Mouse (Mus musculus) embryonic facial prominence, embryonic 13.5 days (tissue): ENCODE results near the gene Dlg3. TPM values are rescaled to one million over a fixed set of nuclear protein-coding genes. Genes with fewer than 3 reads are reported as not detected.

Experiments
- ATAC-seq: fragments of 200-750 bp; cut with Nextera tagmentation; 2 replicates; pipeline ENCODE4 v1.8.0; 2017; ENCODE audit warnings: low read depth; ENCODE audit not compliant: insufficient number of reproducible peaks, insufficient read depth, low FRiP score, low TSS enrichment
- H3K27ac ChIP-seq: fragments of 300-500 bp; sonication (generic); 2 replicates; pipeline ENCODE4 v1.5.1; 2015; ENCODE audit warnings: moderate library complexity, mild to moderate bottlenecking, inconsistent platforms
- H3K27me3 ChIP-seq: fragments of 300-500 bp; sonication (generic); 2 replicates; pipeline ENCODE4 v1.6.1; 2015; ENCODE audit warnings: mild to moderate bottlenecking, inconsistent platforms
- H3K36me3 ChIP-seq: fragments of 300-500 bp; sonication (generic); 2 replicates; pipeline ENCODE4 v1.6.1; 2015; ENCODE audit warnings: mild to moderate bottlenecking, inconsistent platforms
- H3K4me1 ChIP-seq: fragments of 300-500 bp; sonication (generic); 2 replicates; pipeline ENCODE4 v1.6.1; 2015; ENCODE audit warnings: inconsistent platforms
- H3K4me2 ChIP-seq: fragments of 300-500 bp; sonication (generic); 2 replicates; pipeline ENCODE4 v1.6.1; 2015; ENCODE audit warnings: moderate library complexity, mild to moderate bottlenecking, inconsistent platforms
- H3K4me3 ChIP-seq: fragments of 300-500 bp; sonication (generic); 2 replicates; pipeline ENCODE4 v1.5.1; 2015; ENCODE audit warnings: mild to moderate bottlenecking, inconsistent platforms
- H3K9ac ChIP-seq: fragments of 300-500 bp; sonication (generic); 2 replicates; pipeline ENCODE4 v1.6.1; 2015; ENCODE audit warnings: mild to moderate bottlenecking, inconsistent platforms
- H3K9me3 ChIP-seq: fragments of 300-500 bp; sonication (generic); 2 replicates; pipeline ENCODE4 v1.6.1; 2016; ENCODE audit warnings: inconsistent platforms
- WGBS: fragments of 180-500 bp; shearing (Covaris S2); methylation state at CpG from one replicate; pipeline ENCODE4 v1.1.7; 2015; ENCODE audit warnings: mixed read lengths; 5-methylcytosine and 5-hydroxymethylcytosine counted together
- polyA plus RNA-seq: library from polyadenylated mRNA; unstranded; fragments of >200 nt; fragmentation: Nextera tagmentation; extraction: Ambion mirVana; gene quantifications from 2 replicates; pipeline ENCODE4 v1.2.1, GENCODE M21; 2015

Dlg3 gene
- polyA plus RNA-seq, 1 experiment from 2014 or later: 9.4 TPM

DNA sequence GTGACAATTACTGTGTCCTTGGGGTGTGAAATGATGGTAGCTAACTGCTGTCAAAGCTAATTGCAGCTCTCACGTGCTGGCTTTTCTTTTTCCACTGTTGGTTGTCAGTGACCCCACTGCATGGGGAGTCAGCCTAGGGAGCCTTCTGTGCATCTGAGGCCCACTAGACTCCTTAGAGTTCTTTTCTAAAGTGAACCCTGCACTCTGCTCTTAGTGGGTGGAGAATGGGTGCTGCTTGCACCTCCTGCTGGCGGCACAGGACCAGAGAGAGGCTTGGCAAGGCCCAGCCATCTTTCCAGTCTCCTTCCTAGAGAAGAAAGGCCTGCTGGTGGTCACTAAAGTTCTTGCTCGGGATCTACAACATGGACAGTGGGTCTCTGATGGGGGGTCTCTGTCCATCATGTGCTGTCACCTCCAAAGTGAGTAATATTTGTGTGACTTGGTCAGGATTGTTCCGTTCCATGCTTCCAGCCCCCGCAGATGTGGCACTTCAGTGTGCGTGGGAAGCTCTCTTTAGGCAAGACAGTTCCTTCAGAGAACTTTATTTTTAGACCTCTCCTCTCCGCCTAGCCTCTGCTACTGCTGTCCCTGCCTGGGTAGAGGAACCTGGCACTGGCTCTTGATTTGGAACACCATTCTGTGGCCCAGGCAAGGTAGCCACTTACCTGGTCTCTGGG, 30.5 kb downstream of the Dlg3 start:
- WGBS: 76% methylated on average over 7 of the region's 7 CpGs
- H3K36me3 ChIP-seq: 0 out of 2 replicates have a peak, but pooled peaks cover 4% of the 10 kb centered on the region
- no peak overlapping the region for H3K4me3 ChIP-seq
- H3K9ac ChIP-seq: no peak overlapping the region
- H3K4me1 ChIP-seq: 0 out of 2 replicates have a peak, but pooled peaks cover 3% of the 10 kb centered on the region
- no peaks in the 10 kb centered on the region for H3K9me3 ChIP-seq
- H3K27ac ChIP-seq: no peak overlapping the region
- no peak for ATAC-seq
- peaks cover 28% of the 10 kb centered on the region for H3K27me3 ChIP-seq
- H3K4me2 ChIP-seq: no peak overlapping the region

DNA sequence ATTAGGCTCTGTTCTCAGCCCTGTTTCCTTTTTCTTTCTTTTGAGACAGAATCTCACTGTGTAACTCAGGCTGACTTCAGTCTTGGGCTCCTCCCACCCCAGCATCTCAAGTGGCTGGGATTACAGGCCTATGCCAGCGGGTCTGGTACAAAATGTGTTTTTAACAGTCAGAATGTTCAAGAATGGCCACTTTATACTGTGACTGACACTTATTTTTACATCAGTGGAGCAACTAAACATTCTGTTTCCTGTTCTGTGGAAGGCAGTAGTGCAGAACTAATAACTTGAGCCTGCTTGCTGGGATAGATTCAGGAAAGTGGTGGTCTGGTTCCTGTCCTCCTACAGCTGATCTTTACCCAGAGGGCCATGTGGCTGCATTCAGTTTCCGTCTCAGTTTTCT, 33.1 kb downstream of the Dlg3 start:
- Histone ChIP-seq H3K9me3 (no peaks in the 10 kb centered on the region), H3K4me1 (0 out of 2 replicates have a peak, but pooled peaks cover 3% of the 10 kb centered on the region), H3K4me3 (no peak overlapping the region), H3K27ac (peak overlapping the region; percentile 44; the same call in 1 of the 2 replicates), H3K9ac (no peak overlapping the region), H3K4me2 (no peak overlapping the region), H3K36me3 (0 out of 2 replicates have a peak, but pooled peaks cover 4% of the 10 kb centered on the region), H3K27me3 (peaks cover 24% of the 10 kb centered on the region)
- 26% methylated on average over 2 of the region's 2 CpGs for WGBS
- ATAC-seq: no peak

DNA sequence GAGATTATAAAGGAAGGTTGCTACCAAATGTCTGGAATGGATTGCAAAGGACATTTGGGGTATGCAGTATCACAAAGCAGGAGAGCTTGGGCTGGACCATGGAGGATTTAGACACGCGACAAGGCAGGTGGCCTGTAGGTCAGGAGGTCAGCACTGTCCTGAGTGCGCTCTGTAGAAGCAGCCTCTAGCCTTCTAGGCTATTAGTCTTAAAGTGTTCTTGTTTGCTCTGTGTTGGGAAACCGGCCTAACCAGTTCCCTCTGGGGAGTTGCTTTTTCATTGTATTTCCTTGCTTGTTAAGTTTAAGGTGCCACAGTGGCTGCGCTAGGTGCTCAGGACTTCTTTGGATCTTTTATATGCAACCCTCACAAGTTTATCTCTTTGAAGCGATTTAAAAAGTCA, 34.5 kb downstream of the Dlg3 start:
- no peak overlapping the region for H3K4me3 ChIP-seq
- no peak overlapping the region for H3K9ac ChIP-seq
- H3K4me1 ChIP-seq: 0 out of 2 replicates have a peak, but pooled peaks cover 3% of the 10 kb centered on the region
- no peak overlapping the region for H3K27ac ChIP-seq
- peaks cover 24% of the 10 kb centered on the region for H3K27me3 ChIP-seq
- H3K9me3 ChIP-seq: no peaks in the 10 kb centered on the region
- no peak for ATAC-seq
- no peak overlapping the region for H3K4me2 ChIP-seq
- WGBS: 62% methylated on average over 6 of the region's 6 CpGs
- 0 out of 2 replicates have a peak, but pooled peaks cover 7% of the 10 kb centered on the region for H3K36me3 ChIP-seq

DNA sequence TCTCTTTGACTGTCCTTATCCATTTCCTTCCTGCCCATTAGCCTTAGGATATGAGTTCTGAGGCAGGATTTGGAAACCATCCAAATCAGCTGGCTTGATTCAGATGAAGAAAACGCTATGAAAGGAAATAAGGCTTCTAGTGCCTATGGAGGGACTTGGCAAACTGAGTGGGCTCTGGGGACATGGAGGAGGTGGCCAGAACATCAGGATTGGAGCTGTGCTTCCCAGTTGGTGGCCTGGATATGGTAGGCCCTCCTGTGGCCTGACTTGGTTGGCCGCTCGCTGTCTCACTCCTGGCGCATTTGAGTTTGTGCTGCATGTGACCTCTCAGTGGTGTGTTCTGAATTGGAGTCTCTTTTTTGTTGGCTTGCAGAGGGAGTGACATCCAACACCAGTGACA, 43.6 kb downstream of the Dlg3 start:
- 80% methylated on average over 4 of the region's 4 CpGs for WGBS
- no peak overlapping the region for H3K9ac ChIP-seq
- no peak for ATAC-seq
- H3K4me3 ChIP-seq: no peak overlapping the region
- H3K4me1 ChIP-seq: no peaks in the 10 kb centered on the region
- no peak overlapping the region for H3K4me2 ChIP-seq
- peaks cover 6% of the 10 kb centered on the region; the same call in 1 of the 2 replicates for H3K27me3 ChIP-seq
- H3K27ac ChIP-seq: no peak overlapping the region
- peaks cover 50% of the 10 kb centered on the region for H3K36me3 ChIP-seq
- H3K9me3 ChIP-seq: no peaks in the 10 kb centered on the region

DNA sequence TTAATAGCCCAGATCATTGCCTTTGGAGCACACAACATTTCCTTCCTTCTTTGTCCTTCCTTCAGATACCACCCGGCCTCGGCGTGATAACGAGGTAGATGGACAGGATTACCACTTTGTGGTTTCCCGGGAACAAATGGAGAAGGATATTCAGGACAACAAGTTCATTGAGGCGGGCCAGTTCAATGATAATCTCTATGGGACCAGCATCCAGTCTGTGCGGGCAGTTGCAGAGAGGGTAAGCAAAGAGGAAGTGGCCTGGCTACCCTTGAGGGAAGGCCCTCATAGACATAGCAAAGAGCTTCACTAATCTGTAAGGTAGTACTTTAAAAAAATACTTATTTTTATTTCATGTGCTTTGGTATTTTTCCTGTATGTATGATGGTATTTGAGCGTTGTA, 46.6 kb downstream of the Dlg3 start:
- H3K9me3 ChIP-seq: no peaks in the 10 kb centered on the region
- no peak overlapping the region for H3K4me2 ChIP-seq
- H3K27ac ChIP-seq: no peak overlapping the region
- no peak for ATAC-seq
- no peak overlapping the region for H3K4me3 ChIP-seq
- H3K9ac ChIP-seq: no peak overlapping the region
- 90% methylated on average over 8 of the region's 8 CpGs for WGBS
- peaks cover 36% of the 10 kb centered on the region for H3K36me3 ChIP-seq
- no peaks in the 10 kb centered on the region; the same call in 1 of the 2 replicates for H3K27me3 ChIP-seq
- no peaks in the 10 kb centered on the region for H3K4me1 ChIP-seq

DNA sequence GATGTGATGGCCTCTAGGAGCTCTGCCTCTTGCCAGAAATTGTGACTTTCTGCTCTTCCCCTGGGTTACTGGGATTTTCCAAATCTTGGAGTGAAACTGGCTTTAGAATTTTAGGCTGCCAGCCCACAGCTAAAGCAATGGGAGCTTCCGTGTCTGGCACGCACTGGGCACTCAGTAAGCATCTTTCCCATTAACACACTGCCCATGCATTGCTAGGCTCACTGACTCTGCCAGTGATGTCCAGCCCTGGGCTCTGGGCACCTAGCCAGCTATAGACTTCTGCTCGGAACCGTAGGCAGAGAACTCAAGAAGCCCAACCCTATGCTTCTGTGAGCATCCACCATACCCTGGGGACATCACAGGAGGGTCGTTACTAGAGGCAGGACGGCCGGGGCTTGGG, 48.2 kb downstream of the Dlg3 start:
- Histone ChIP-seq H3K4me1 (no peaks in the 10 kb centered on the region), H3K9me3 (no peaks in the 10 kb centered on the region), H3K36me3 (peaks cover 33% of the 10 kb centered on the region), H3K27ac (no peak overlapping the region), H3K4me3 (no peak overlapping the region), H3K27me3 (peaks cover 3% of the 10 kb centered on the region; the same call in 1 of the 2 replicates), H3K4me2 (no peak overlapping the region), H3K9ac (no peak overlapping the region)
- 81% methylated on average over 7 of the region's 7 CpGs for WGBS
- no peak for ATAC-seq

DNA sequence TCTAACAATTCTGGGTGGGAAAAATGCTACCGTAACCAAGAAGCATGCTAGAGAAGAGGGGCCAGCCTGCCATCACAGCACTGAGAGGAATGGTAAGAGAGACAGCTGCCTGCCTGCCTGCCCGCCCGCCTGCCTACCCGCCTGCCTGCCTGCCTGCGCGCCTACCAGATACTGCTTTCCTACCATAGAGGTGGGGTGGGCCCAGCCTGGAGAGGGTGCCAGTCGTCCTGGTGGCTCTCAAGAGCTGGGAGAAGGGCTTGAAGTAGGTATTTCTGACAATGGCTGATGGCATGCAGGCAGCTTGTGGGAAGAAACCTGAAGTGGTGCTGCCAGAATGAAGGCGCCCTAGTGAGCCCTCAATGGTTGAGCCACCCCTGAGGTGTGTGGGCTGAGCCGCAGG, 51.2 kb downstream of the Dlg3 start:
- ATAC-seq: no peak
- no peak overlapping the region for H3K9ac ChIP-seq
- H3K4me1 ChIP-seq: no peaks in the 10 kb centered on the region
- H3K27ac ChIP-seq: no peak overlapping the region
- H3K9me3 ChIP-seq: no peaks in the 10 kb centered on the region
- peaks cover 18% of the 10 kb centered on the region for H3K36me3 ChIP-seq
- no peak overlapping the region for H3K4me2 ChIP-seq
- peaks cover 3% of the 10 kb centered on the region; the same call in 1 of the 2 replicates for H3K27me3 ChIP-seq
- WGBS: 83% methylated on average over 9 of the region's 9 CpGs
- no peak overlapping the region for H3K4me3 ChIP-seq

DNA sequence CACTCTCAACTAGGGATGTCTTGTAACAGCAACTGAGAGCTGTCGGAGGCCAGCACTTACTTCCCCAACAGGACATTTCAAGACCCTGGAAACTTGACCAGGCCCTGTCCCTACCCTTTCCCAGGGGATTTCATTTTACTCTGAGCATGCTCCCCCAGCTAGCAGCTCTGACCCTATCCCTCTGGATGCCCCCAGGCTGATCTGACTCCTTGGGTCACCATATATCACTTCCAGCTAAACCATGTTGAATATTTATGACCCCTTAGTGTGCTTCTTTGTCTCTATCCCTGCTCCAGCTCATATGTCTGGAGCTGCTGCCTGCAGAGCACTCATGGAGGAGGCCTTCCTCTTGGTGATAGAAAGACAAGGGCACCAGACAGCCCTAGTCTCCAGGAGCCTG, 53.6 kb downstream of the Dlg3 start:
- Histone ChIP-seq H3K9me3 (no peaks in the 10 kb centered on the region), H3K4me1 (no peaks in the 10 kb centered on the region), H3K4me3 (no peak overlapping the region), H3K9ac (no peak overlapping the region), H3K27me3 (peaks cover 3% of the 10 kb centered on the region; the same call in 1 of the 2 replicates), H3K27ac (no peak overlapping the region), H3K36me3 (peaks cover 4% of the 10 kb centered on the region; the same call in 1 of the 2 replicates), H3K4me2 (no peak overlapping the region)
- no peak for ATAC-seq
- 65% methylated on average over 1 of the region's 1 CpGs for WGBS

DNA sequence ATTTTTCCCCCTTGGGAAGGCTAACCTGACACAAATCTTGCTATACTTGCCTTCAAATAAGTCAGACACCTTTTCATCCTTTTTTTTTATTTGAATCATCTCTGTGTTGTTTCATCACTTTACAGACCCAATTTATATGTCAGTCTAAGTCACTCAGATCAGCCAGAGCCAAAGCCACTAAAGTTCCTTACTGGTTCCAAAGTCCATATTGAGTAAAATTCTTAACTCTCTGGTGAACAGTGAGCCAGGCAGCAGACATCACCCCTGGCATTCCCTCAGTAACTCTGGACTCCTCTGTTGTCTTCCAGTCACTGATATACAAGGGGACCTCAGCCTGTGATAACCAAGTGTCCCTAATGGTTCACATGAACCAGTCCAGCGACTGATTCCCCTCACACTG, 58.0 kb downstream of the Dlg3 start:
- Histone ChIP-seq H3K4me2 (no peak overlapping the region), H3K27ac (no peak overlapping the region), H3K4me3 (no peak overlapping the region), H3K9me3 (no peaks in the 10 kb centered on the region), H3K9ac (no peak overlapping the region), H3K27me3 (peaks cover 6% of the 10 kb centered on the region; the same call in 1 of the 2 replicates), H3K4me1 (no peaks in the 10 kb centered on the region), H3K36me3 (no peaks in the 10 kb centered on the region)
- no peak for ATAC-seq
- 56% methylated on average over 1 of the region's 1 CpGs for WGBS

DNA sequence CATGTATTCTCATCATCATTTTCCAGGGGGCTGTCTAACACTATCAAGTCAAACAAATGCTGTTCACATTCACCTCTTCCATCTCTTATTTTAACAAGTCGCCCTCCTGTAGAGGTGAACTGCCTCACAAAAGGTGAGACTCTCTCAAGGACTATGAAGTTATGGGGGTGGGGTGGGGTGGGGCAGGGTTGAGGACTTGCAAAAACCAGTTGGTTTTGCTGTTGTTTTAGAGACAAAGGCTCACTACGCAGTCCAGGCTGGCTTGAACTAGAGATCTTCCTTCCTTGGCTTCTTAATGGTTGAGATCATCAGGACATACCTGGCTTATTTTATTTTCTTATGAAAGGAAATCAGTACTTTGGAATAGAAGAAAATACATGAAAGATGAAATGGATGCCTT, 65.3 kb downstream of the Dlg3 start:
- H3K27ac ChIP-seq: no peak overlapping the region
- 84% methylated on average over 2 of the region's 2 CpGs for WGBS
- ATAC-seq: no peak
- no peak overlapping the region for H3K4me2 ChIP-seq
- H3K36me3 ChIP-seq: no peaks in the 10 kb centered on the region
- peaks cover 3% of the 10 kb centered on the region for H3K27me3 ChIP-seq
- no peak overlapping the region for H3K9ac ChIP-seq
- H3K4me3 ChIP-seq: no peak overlapping the region
- no peaks in the 10 kb centered on the region for H3K4me1 ChIP-seq
- H3K9me3 ChIP-seq: no peaks in the 10 kb centered on the region

DNA sequence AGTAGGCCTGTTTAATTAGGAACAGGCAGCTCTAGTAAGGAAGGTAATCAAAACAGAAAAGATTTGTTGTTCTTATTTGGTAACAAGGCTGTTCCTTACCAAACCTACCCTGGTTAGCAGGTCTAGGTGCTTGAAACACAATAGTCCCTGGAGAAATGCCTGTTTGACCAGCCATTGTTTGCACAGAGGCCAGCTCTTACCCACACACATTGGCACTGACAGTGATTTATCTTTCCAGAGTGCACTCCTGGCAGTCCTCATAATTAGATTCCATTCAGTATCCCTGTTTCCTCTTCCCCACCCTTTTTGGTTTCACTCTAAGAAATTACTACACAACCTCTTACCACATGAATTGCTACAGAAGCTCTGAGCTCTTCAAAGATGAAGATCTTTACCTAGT, 71.7 kb downstream of the Dlg3 start:
- H3K27me3 ChIP-seq: peaks cover 9% of the 10 kb centered on the region
- H3K36me3 ChIP-seq: no peaks in the 10 kb centered on the region
- ATAC-seq: no peak
- H3K4me3 ChIP-seq: no peak overlapping the region
- H3K9me3 ChIP-seq: no peaks in the 10 kb centered on the region
- H3K27ac ChIP-seq: no peak overlapping the region
- H3K4me2 ChIP-seq: no peak overlapping the region
- no peaks in the 10 kb centered on the region for H3K4me1 ChIP-seq
- H3K9ac ChIP-seq: no peak overlapping the region
